Mouse (Mus musculus): ENCODE measurements around the gene Il12a. TPM values are rescaled to one million over a fixed set of nuclear protein-coding genes. Genes with fewer than 3 reads are reported as not detected.
A peak's percentile ranks its signal among the peaks of the same experiment; 100 is the strongest.

Gene Il12a
- total RNA-seq (2021), result under 1 TPM; 0.43 to 0.66 TPM
- long read RNA-seq, experiment 1, partial matches to known transcripts, result 0 of 1 reads
- long read RNA-seq, experiment 1, other reads (novel, unspliced or antisense), result 1 of 1 reads
- long read RNA-seq, experiment 2, partial matches to known transcripts, result 0 of 2 reads
- long read RNA-seq, experiment 2, other reads (novel, unspliced or antisense), result 2 of 2 reads

DNA sequence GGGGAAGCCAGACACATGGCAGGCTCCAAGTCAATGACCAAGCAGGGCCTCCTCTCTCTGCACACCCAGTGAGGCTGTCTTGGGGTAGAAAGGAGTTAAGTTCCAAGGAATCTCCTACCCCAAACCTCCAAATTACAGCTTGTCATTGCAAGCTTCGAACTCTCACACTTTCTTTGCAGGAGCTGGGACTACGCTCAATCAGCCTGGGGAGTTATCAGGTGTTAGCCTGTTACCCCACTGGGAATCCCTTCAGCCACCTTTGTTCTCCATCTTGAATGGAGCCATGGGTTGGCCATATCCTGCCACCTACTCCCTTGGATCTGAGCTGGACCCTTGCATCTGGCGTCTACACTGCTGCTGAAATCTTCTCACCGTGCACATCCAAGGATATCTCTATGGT lies at the start of gene Il12a:
TSS of gene Il12a (plus strand) at position 301 of the 400 bp plus-strand sequence.
- no peak for DNase-seq

DNA sequence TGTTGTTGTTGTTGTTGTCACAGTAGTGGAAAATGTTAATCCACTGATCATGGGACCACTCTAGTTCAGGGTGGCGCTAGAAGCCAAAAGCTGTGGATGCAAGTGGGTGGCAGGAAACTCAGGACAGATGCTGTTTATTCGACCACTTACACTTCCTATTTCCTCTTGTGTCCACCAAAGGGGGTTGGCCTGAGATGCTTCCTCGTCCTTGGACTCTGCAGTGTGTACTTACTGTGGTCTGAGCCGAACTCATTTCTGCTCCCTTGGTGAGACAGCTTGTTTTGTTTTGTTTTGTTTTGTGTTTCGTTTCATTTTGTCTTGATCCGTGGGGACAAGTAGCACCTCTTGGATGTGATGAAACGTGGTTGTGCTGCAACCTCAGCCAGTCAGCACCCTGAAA lies 47.5 kb upstream of the Il12a start:
- DNase-seq, result no peak

DNA sequence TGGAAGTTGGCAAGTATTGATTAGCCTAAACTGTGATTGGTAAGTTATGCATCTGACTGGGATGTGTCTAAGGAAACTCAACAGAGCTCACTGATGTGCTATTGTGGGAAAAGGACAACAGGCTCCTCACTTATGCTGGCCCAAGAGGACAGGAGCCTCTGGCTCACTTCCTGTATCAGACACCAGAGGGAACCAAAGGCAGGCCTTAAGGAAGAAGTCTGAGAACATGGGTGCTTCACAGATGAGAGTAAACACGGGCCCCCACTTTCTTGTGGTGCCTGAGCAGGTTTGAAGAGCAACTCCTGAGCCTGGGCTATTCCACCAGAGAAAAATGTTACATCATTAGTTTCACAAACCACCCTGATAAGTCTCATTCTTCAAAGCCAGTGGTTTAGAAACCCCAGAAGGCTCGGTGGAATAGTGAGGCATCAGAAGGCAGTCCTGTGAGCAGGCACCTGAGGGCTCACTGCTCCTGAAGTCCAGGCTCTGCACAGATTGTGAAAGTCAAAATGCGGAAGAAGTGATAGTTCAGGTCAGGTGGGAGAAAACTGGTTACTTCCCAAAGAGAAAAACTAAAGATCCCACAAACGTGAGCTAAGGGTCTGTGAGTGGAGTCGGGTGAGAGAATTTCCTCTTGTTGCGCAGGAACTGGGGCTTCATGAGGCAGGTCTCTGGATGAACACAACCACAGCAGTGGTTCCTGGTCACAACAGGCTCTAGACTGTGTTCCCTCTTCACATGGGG lies 43.9 kb upstream of the Il12a start:
- DNase-seq, result no peak

DNA sequence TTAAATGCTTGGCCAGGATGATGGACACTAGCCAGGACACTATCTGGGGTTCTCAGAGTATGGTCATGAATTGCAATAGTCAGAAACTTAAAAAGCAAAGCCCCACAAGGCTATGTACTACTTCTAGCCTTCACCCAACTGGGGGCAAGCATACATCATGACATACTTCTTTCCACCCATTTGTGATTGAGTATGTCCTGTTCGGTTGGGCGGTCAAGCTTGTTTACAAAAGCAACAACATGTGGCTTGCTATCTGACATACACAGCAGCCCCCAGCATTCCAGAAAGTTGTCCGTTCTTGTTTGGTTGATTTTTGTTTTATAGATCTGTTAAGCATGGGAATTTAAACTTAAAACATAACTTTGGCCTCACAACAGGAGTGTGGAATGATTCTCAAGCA lies 43.2 kb upstream of the Il12a start:
- no peak for DNase-seq

DNA sequence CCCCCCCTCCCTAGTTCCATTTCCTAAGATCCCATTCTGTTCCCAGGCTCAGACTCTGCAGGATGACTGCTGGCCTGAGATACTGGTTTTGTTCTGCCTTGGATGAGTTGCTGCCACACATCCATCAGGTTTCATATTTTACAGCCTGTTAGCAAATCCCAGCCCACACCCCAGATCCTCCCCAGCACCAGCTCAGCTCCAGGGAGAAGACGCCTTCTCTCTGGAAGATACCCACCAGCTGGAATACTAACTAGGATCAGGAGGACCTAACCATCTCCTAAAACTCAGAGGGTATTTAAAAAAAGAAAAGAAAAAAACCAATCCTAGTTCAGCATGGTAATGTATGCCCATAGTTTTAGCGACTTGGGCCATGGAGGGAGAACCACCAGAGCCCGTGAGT lies 40.2 kb upstream of the Il12a start:
- no peak for DNase-seq

GRCm38 (mm10) chr3:68656607-68657352 lies 33.7 kb upstream of the Il12a start:
- no peak for DNase-seq

DNA sequence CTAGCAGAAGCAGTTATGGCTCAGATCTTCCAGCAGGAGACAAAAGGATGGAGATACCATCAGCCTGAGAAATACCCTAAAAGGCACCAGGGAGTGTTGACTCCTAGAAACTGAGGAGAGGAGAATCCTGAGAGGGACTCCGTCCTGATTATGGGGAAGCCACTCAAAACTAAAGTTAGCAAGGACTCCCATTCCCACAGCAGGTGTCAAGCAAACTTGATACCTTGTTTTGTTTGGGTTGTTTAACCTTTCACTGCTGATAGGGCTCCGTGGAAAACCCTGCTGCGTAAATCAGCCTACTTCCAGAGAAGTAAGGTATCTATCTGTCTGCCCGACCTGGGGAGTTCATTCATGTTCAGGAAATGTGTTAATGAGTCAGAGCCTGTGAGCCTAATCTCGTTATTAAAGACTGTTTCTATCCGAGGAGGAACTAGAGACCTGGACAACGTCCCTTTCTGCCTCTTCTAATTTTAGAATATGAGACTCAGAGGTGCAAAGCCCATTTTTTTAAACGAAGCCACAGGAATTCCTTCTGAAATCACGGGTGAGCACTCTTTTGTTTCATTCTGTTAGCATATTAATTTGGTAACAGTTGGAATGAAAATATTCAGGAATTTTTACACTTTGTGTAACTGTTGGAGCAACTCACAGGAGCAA lies 32.7 kb upstream of the Il12a start:
- no peak for DNase-seq

GRCm38 (mm10) chr3:68659996-68660395 lies 30.4 kb upstream of the Il12a start:
- no peak for DNase-seq

GRCm38 (mm10) chr3:68660538-68660937 lies 29.9 kb upstream of the Il12a start:
- no peak for DNase-seq

DNA sequence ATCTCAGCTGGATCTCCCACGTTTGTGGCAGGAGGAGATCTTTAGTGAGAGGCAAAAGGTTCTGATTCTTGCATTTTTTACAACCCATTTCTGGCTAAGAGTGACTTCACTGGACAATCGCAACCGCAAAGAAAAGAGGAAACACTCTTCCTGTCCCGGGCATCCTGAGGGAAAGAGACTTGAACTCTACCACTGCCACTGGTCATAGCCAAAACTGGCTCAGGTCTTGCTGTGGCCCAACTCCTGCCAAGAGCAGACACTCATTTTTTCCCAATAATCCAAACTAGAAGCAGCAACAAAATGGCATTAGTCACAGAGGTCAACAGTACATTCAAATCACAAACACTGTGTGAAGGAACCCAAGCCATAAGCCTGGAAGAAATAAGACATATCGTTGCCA lies 28.1 kb upstream of the Il12a start:
- DNase-seq, result no peak

GRCm38 (mm10) chr3:68664337-68664736 lies 26.1 kb upstream of the Il12a start:
- no peak for DNase-seq

DNA sequence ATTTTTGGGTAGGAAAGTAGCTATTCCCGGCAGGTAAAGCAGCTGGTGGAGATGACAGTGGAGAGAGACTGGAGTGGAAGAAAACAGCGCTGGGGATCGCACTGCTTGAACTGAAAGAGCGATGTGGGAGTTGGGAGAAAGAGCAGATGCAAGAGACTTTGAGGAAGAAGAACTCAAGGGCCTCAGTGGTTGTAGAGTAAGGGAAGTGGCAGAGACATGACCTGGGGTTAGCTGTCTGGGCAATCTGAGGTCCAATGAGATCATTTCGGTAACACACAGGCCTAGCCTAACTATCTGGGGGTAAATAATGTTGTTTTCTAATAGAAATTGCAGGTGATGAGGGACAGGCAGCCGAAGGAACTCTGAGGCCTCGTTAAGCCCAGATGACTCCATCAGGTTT lies 24.1 kb upstream of the Il12a start:
- no peak for DNase-seq

DNA sequence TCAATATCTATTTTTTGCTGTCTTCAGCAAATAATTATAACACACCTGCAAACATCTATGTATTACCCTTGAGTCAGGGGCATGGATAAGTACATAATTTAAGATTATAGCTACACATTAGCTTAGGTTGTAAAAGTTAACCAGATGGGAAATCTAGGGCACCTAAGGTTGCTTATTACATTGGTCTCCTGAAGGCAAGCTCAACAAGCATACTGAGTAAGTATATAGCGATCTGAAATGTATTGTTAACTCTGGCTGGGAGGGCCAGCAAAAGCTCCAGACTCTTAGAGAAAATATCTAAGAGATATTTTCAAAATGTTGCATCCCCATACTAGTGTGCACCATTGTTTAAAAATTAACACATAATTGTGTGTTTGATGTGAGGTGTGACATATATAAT lies 22.6 kb upstream of the Il12a start:
- no peak for DNase-seq

GRCm38 (mm10) chr3:68669418-68669974 lies 20.9 kb upstream of the Il12a start:
- no peak for DNase-seq

DNA sequence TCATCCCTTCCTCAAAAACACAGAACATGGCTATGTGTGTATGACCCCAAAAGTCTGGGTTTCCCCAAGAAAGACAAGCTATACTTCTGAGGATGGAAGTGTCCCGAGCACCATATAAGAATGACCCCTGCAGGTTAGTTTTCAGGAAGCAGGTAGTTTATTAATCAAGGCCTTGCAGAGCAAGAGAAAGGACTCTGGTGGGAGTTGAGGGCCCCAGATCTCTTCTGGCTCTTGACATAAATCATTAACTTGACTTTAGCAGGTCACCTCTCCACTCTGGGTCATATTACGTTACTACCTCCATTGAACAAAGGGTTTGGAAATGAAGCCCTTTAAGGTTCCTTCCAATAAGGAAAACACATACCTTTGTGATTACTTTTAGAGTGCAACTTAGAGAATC lies 15.7 kb upstream of the Il12a start:
- DNase-seq, result no peak

- no peak for DNase-seq
Observed at GRCm38 (mm10) chr3:68675216-68675835, 15.1 kb upstream of the Il12a start.

DNA sequence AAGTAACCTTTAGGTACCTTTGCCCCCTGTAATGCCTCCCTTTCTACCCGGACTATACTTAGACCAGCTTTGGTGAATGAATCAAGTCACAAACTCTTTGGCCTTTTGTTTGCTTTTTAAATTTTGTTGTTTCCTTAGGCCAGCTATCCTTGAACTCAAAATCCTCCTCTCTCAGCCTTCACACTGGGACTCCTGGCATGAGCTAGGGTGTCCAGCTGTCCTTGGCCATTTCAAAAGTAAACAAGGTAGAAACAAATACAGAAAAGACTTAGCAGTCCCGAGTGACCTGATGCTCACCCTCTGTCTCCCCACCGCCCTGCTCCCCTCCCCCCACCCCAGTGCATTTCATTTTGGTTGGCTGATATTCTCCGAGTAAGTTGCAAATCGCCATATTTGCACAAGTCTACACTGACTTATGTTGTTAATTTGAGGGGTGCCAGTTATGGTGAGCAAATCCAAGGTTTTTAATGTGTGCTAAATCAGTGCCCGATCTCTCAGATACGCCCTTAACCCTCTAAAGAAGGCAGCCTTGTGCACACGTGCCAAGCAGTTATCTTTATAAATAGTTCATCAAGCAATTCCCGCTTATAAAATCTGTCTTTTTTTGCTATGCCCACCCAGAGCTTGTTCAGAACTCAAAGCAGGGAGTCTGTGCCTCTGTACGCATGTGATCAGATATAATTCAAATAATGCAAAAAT lies 14.3 kb upstream of the Il12a start:
- DNase-seq, result no peak

DNA sequence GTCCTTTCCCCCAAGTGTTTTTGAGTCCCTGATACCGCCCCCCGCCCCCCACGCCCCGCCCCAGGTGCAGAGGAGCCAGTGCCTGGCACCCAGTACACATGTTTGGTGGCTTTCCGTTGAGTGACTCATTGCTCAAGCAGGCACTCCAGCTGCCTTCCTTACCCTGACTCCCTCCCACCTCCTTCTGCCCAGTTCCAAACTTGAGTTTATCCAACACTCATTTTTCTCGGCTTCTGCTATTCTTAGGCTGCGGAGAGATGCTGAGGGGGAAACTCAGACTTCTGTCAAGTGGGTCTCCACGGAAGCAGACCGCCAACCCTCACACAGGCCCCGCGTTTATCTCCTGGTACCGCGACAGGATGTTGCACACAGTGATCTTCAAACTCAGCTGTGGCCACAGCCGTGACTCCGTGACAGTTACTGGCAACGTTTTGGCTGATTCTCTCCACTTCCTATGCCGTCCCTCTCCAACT lies 13.6 kb upstream of the Il12a start:
- DNase-seq, result peak; percentile 45 to 47

DNA sequence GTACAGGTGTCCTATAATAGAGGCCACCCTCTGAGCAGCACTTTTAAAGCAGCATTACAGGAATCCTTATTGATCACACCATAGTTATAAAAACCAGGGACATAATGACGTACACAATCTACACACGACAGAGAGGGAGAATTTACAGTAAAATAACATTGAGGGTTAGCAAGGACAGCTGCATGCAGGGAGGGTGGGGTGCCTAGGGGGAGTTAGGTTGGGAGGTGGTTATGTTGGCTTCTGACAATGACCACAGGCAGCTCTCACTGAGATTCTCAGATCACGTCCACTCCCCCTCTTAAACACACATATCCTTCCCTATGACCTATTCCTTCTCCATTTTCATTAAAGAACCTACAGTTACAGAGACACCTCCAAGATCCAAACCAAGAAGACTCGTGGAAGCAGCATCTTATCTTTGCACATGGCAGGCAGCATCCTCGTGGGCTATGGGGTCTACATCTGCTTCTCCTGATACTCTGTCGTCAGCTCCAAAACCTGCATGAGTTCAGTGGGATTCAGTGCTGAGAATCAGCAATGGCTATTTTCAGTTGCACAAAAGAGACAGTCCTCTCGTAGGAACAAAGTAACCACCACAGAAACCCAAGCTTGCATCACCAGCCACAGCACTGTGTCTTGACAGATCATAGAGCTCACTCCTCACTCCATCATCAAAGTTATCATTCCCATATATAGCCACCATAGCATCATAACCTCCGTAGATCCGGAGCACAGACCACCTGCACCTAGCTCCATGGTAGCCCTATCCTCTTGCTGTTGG lies 11.4 kb upstream of the Il12a start:
- no peak for DNase-seq

GRCm38 (mm10) chr3:68683579-68683978 lies 6.9 kb upstream of the Il12a start:
- no peak for DNase-seq

Data from adrenal gland, postnatal 36 days (tissue).